Mouse (Mus musculus): ENCODE data around the gene Siah1b.

GRCm38 (mm10) chrX:164088582-164088981 lies 12.3 kb upstream of the Siah1b start, which contains the start of gene Cltrn:
- TF ChIP-seq CTCF (IDR thresholded peaks at IDR 0.05; ENCODE audit: extremely low read depth, insufficient read depth, low read length), result no peak
- TF ChIP-seq POLR2A (IDR thresholded peaks at IDR 0.05; ENCODE audit: extremely low read depth, insufficient read depth, low read length), result no peak
